Mouse (Mus musculus) forebrain, embryonic 16.5 days (tissue): ENCODE data around the gene Tspan31. TPM values are rescaled to one million over a fixed set of nuclear protein-coding genes. Genes with fewer than 3 reads are reported as not detected.
"Not testable (repeated sequence)": the region's sequence is repeated elsewhere in the genome, so short reads cannot be mapped to it uniquely, and the experiment has no call there.

Experiments
- ATAC-seq: fragments of 200-750 bp; cut with Nextera tagmentation; 2 replicates; pipeline ENCODE4 v1.8.0; 2017; ENCODE audit warnings: mild to moderate bottlenecking, moderate library complexity
- H3K27ac ChIP-seq: fragments of 300-500 bp; sonication (generic); 2 replicates; pipeline ENCODE4 v1.5.1; 2014; ENCODE audit warnings: low read length, control low read depth
- H3K27me3 ChIP-seq: fragments of 300-500 bp; sonication (generic); replicated peaks from 2 replicates; pipeline ENCODE4 v1.6.1; 2014; ENCODE audit warnings: low read length; ENCODE audit not compliant: control insufficient read depth, insufficient read depth
- H3K36me3 ChIP-seq: fragments of 300-500 bp; sonication (generic); 2 replicates; pipeline ENCODE4 v1.6.1; 2014; ENCODE audit not compliant: control insufficient read depth, insufficient read depth
- H3K4me1 ChIP-seq: fragments of 300-500 bp; sonication (generic); replicated peaks from 2 replicates; pipeline ENCODE4 v1.6.1; 2014; ENCODE audit warnings: low read length; ENCODE audit not compliant: control insufficient read depth, insufficient read depth
- H3K4me2 ChIP-seq: fragments of 300-500 bp; sonication (generic); 2 replicates; pipeline ENCODE4 v1.6.1; 2014; ENCODE audit warnings: mild to moderate bottlenecking, low read length, control low read depth
- H3K4me3 ChIP-seq: fragments of 300-500 bp; sonication (generic); replicated peaks from 2 replicates; pipeline ENCODE4 v1.5.1; 2014; ENCODE audit warnings: mild to moderate bottlenecking, low read length, control low read depth
- H3K9ac ChIP-seq: fragments of 300-500 bp; sonication (generic); replicated peaks from 2 replicates; pipeline ENCODE4 v1.6.1; 2014; ENCODE audit warnings: low read depth, low read length, control low read depth
- H3K9me3 ChIP-seq: fragments of 300-500 bp; sonication (generic); 2 replicates; pipeline ENCODE4 v1.6.1; 2016; ENCODE audit warnings: low read length; ENCODE audit not compliant: control insufficient read depth
- WGBS: fragments of 180-500 bp; shearing (Covaris S2); extraction: QIAGEN DNeasy Blood & Tissue Kit; methylation state at CpG from one replicate; pipeline ENCODE4 v1.1.7; 2014; 5-methylcytosine and 5-hydroxymethylcytosine counted together
- polyA plus RNA-seq: library from polyadenylated mRNA; unstranded; fragments of >200 nt; fragmentation: Nextera tagmentation; extraction: Ambion mirVana; gene quantifications from 2 replicates; pipeline ENCODE4 v1.2.1, GENCODE M21; 2015

Tspan31 gene
- polyA plus RNA-seq, 1 experiment from 2014 or later = 120 TPM

DNA sequence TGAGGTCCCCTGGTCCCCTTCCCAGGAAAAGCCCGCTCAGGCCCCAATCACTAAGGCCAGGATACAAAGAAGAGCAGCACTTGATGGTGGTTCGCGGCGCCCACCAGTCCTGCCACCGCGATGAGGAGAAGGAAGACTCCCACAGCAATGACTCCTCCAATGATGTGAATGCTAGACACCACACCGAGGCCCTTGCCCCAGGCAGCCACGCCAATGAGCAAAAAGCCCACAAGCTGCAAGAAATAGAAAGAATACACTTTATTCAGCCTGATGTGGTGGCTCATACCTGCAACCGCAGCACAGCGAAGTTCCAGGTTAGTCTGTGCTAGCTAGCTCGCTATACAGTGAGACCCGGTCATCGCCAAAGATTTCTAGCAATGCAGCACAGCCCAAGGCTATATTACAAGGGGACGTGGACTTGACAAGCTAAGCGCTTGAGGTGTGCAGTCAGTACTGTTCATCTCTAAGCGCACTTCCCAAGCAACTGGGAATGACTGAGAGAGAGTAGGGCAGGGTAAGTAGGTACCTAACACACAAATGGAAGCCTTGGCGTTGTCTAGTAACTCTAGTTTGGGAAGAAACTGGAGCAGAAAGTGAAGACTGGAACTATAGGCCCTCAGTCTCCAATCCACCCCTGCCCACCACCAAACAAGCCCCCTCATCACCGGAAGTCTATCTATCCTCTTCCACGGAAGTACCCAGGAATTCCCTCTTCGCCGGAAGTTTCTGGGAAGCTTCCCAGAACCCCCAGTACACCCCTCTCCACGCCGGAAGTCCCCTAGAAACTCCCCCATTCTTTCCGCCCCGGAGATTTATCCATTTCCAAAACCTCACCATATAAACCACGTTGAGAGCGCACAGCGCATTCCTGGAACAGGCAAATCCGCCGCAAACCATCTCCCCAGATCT is 529 bp downstream of the Tspan31 start:
- 8% methylated on average over 30 of the region's 30 CpGs for WGBS
- peak overlapping the region; percentile 69 for H3K9ac ChIP-seq
- H3K4me3 ChIP-seq = peak overlapping the region; percentile 82
- peak overlapping the region; percentile 99 for H3K4me2 ChIP-seq
- H3K4me1 ChIP-seq = peaks cover 34% of the 10 kb centered on the region
- peak overlapping the region; percentile 93 for H3K27ac ChIP-seq
- no peaks in the 10 kb centered on the region for H3K27me3 ChIP-seq
- no peaks in the 10 kb centered on the region for H3K9me3 ChIP-seq
- ATAC-seq = peak; percentile 84
- H3K36me3 ChIP-seq = peaks cover 35% of the 10 kb centered on the region

DNA sequence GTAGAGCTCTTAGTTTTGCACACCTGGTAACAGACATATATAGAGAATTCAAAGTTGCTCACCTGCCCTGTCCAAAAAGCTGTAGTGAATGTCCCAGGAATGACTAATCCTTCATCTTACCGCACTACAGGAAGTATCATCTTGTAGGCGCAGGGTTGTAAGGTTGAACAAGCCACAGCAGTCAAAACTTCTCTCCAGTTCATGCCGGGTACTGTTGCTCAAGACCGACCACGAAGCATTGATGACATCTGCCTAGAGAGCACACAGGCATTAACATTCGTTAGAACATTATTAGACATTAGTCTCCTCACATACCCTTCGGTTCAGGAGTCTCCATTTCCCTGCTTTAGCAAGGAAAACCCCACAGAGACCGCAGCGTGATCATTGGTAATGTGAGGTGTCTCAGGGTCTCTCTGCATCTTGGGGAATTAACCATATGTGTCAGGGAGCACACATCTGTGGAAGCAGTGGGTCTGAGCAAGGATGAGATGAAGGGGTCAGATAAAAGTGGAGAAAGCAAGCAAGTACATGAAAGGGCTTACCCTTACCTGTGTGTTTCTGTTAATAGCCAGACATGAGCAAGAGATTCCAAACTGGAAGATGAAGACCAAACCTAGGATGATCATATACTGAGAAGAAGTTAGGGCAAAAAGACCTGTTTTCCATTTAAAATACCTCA is 1.6 kb downstream of the Tspan31 start:
- ATAC-seq = no peak
- no peaks in the 10 kb centered on the region for H3K27me3 ChIP-seq
- H3K36me3 ChIP-seq = peaks cover 35% of the 10 kb centered on the region
- WGBS = 77% methylated on average over 9 of the region's 9 CpGs
- H3K4me2 ChIP-seq = peak overlapping the region; percentile 99
- H3K27ac ChIP-seq = no peak overlapping the region
- H3K9ac ChIP-seq = no peak overlapping the region
- H3K4me3 ChIP-seq = peak overlapping the region; percentile 82
- peaks cover 35% of the 10 kb centered on the region for H3K4me1 ChIP-seq
- no peaks in the 10 kb centered on the region for H3K9me3 ChIP-seq

DNA sequence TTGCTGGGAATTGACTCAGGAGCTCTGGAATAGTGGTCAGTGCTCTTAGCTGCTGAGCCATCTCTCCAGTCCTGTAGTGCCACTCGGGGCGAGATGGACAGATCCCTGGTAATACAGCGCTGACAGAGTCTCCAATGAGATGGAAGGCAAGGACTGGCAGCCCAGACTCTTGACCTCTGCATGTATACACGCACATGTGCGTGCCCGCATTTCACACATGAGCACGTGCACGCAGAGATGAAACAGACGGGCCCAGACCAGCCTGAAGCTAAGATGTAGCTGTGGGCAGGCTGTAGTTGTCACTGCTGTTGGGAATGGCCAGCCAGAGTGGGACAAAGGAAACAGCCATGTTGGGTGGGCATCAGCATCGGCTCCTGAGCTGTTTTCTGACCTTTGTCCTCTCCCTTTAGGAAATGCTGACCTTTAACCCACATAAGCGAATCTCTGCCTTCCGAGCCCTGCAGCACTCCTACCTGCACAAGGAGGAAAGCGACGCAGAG is 3.5 kb downstream of the Tspan31 start:
- H3K36me3 ChIP-seq = peaks cover 35% of the 10 kb centered on the region
- no peak overlapping the region for H3K4me3 ChIP-seq
- H3K9ac ChIP-seq = no peak overlapping the region
- no peaks in the 10 kb centered on the region for H3K27me3 ChIP-seq
- peaks cover 41% of the 10 kb centered on the region for H3K4me1 ChIP-seq
- 88% methylated on average over 14 of the region's 14 CpGs for WGBS
- no peaks in the 10 kb centered on the region for H3K9me3 ChIP-seq
- no peak overlapping the region for H3K4me2 ChIP-seq
- no peak for ATAC-seq
- no peak overlapping the region for H3K27ac ChIP-seq

DNA sequence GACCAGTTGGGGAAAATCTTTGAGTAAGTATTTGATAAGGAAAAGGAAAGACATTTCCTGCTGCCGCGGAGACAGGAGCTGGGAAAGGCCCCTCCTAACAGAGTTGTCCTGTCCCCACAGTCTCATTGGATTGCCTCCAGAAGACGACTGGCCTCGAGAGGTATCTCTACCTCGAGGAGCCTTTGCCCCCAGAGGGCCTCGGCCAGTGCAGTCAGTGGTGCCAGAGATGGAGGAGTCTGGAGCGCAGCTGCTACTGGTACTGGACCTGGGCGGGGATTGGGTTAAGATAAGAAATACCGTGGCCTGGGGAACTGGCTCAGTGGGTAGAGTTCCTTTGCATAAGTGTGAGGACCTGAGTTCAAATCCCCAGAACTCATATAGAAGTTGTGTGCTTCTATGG is 4.1 kb downstream of the Tspan31 start:
- no peak for ATAC-seq
- no peaks in the 10 kb centered on the region for H3K27me3 ChIP-seq
- H3K4me3 ChIP-seq = no peak overlapping the region
- H3K4me1 ChIP-seq = peaks cover 41% of the 10 kb centered on the region
- 90% methylated on average over 9 of the region's 9 CpGs for WGBS
- no peak overlapping the region for H3K9ac ChIP-seq
- peaks cover 35% of the 10 kb centered on the region for H3K36me3 ChIP-seq
- H3K27ac ChIP-seq = no peak overlapping the region
- no peaks in the 10 kb centered on the region for H3K9me3 ChIP-seq
- no peak overlapping the region for H3K4me2 ChIP-seq

DNA sequence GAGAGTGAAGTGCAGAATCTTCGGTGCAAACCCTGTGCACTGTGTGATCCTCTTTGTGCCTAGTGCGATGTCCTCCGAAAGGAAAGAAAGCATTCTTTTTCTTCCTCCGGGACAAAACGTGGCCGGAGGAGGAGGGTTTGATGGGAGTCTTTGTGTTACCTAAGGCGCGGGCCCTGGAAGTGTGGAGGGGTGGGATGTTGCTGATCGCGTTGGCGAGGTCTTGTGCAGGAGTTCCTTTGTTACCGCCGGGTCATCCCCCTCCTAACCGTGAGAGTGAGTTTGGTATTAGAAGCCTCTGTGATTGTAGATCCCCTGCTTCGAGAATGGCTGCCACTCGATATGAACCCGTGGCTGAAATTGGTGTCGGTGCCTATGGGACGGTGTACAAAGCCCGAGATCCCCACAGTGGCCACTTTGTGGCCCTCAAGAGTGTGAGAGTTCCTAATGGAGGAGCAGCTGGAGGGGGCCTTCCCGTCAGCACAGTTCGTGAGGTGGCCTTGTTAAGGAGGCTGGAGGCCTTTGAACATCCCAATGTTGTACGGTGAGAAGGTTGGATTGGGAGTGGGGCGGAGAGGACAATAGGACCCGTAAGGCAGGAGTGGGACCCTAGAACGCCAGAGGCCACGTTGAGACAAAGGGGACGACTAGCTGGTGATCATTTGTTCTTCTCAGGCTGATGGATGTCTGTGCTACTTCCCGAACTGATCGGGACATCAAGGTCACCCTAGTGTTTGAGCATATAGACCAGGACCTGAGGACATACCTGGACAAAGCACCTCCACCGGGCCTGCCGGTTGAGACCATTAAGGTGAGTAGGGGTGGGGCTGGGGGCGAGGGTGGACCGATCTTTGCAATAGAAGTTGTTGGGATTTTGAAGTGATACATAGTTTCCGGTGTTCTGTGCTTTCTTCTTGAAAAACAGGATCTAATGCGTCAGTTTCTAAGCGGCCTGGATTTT is 5.9 kb downstream of the Tspan31 start:
- H3K4me2 ChIP-seq = peak overlapping the region; percentile 87
- peaks cover 40% of the 10 kb centered on the region for H3K4me1 ChIP-seq
- H3K4me3 ChIP-seq = peak overlapping the region; percentile 85
- 10% methylated on average over 37 of the region's 37 CpGs for WGBS
- no peaks in the 10 kb centered on the region for H3K27me3 ChIP-seq
- peaks cover 35% of the 10 kb centered on the region for H3K36me3 ChIP-seq
- no peaks in the 10 kb centered on the region for H3K9me3 ChIP-seq
- peak overlapping the region; percentile 91 for H3K27ac ChIP-seq
- 0 out of 2 replicates have a peak, but pooled peaks have one; percentile 0 for ATAC-seq
- H3K9ac ChIP-seq = peak overlapping the region; percentile 94

DNA sequence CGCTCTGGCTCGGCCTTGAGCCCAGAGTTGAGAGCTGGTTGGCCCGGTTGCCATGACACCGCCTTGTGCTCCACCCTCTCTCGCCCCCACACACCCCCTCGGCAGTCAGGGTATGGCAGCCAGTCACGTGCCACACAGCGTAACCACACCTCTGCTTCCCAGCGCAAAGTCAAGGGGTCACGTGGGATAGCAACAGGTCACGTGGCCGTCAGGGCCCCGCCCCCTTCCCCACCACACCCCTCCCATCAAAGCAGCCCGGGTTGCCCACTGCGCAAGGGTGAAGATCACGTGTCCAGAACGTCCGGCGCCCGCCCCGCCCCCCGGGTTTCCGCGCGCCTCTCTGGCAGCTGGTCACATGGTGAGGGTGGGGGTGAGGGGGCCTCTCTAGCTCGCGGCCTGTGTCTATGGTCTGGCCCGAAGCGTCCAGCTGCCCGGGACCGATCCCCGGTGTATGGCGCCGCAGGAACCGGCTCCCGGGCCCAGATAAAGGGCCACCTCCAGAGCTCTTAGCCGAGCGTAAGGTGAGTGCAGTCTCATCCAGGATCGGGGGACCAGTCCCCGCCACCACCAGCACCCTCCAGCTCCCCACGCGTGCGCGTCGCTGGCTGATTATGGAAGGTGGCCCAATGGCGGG is 6.7 kb downstream of the Tspan31 start, which contains the start of gene Cdk4:
Gene Cdk4 (plus strand): TSS at position 296 of the 634 bp plus-strand sequence.
- 0% methylated on average over 45 of the region's 46 CpGs for WGBS
- peak within 1 kb of the TSS; percentile 85 for H3K4me3 ChIP-seq
- H3K4me1 ChIP-seq = peaks cover 39% of the 10 kb centered on the region
- H3K27me3 ChIP-seq = no peaks in the 10 kb centered on the region
- H3K4me2 ChIP-seq = peak within 1 kb of the TSS; percentile 87
- peak within 1 kb of the TSS; percentile 91 for H3K27ac ChIP-seq
- ATAC-seq = peak; percentile 86
- H3K9me3 ChIP-seq = no peaks in the 10 kb centered on the region
- H3K9ac ChIP-seq = peak within 1 kb of the TSS; percentile 94
- H3K36me3 ChIP-seq = peaks cover 33% of the 10 kb centered on the region

DNA sequence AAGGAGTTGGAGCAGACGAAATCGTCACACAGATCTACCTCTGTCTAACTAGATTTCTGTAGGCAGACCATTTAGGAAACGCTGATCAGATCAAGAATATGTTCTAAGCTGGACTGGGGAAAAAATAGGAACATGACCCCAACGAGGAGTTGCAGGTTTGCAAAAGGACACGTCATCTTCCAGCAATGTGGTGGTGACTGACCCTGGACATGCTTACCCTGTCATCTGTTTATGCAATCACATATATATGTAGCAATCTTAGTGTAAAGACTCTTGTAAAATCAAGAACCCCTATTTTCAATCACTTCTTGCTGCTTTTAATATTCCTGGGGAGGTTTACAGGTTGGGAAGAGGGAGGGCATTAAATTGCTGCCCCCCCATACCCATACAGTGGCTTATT is 7.6 kb downstream of the Tspan31 start:
- no peak for ATAC-seq
- peak overlapping the region; percentile 87 for H3K27ac ChIP-seq
- no peaks in the 10 kb centered on the region for H3K27me3 ChIP-seq
- no peak overlapping the region; the same call in 1 of the 2 replicates for H3K4me3 ChIP-seq
- WGBS = 76% methylated on average over 5 of the region's 5 CpGs
- H3K9ac ChIP-seq = no peak overlapping the region
- no peaks in the 10 kb centered on the region for H3K9me3 ChIP-seq
- H3K4me2 ChIP-seq = no peak overlapping the region; the same call in 1 of the 2 replicates
- H3K36me3 ChIP-seq = peaks cover 25% of the 10 kb centered on the region
- H3K4me1 ChIP-seq = peaks cover 41% of the 10 kb centered on the region

DNA sequence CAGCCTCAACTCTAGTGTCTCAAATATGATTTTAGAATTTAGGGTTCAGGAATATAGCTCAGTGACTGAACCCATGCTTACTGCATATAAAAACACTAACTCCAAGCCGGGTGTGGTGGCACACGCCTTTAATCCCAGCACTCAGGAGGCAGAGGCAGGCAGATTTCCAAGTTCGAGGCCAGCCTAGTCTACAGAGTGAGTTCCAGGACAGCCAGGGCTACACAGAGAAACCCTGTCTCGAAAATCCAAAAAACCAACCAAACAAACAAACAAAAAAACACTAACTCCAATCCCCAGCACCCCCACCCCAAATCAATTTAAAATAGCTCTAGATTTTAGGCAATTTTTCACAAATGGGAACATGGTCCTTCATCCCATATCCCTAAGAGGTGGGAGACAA is 8.0 kb downstream of the Tspan31 start:
- not testable (repeated sequence) for H3K9ac ChIP-seq, H3K4me3 ChIP-seq, ATAC-seq, H3K9me3 ChIP-seq, H3K27me3 ChIP-seq, H3K27ac ChIP-seq, H3K4me2 ChIP-seq
- Histone ChIP-seq H3K36me3 (peaks cover 21% of the 10 kb centered on the region), H3K4me1 (peaks cover 41% of the 10 kb centered on the region)
- 92% methylated on average over 4 of the region's 4 CpGs for WGBS
